Mouse (Mus musculus): ENCODE measurements around the gene Slc25a34.
A peak's percentile ranks its signal among the peaks of the same experiment; 100 is the strongest.

Gene Slc25a34

DNA sequence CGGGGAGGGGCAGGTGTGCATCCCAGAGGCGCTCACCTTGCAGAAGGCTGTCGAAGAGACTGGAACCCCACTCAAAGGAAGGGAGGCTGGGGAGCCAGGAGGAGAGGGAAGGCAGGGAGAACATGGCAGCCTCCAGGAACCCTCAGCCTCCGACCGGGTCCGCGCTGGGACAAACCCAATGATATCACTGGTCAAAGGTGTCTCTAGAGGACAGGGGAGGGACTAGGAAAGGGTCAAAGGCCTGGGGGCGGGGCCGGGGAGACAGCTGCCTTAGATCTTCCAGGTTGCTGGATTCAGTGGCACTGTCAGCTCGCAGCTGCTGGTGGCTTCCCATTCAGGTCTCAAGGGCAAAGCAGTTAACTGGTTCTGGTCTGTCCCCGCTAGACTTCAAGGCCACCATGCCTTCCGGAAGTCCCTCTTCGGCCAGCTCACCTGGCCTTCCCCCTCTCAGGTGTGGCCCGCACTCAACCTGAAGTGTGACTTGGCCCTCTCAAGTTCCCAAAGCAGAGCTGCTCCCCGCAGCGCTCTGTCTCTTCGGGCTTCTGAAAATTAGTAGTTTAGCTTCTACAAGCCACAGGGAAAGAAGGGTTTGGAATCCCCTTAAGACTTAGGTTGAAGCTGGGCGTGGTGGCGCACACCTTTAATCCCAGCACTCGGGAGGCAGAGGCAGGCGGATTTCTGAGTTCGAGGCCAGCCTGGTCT, 5.6 kb downstream of the Slc25a34 start:
- peak; percentile 69 to 81 for DNase-seq

DNA sequence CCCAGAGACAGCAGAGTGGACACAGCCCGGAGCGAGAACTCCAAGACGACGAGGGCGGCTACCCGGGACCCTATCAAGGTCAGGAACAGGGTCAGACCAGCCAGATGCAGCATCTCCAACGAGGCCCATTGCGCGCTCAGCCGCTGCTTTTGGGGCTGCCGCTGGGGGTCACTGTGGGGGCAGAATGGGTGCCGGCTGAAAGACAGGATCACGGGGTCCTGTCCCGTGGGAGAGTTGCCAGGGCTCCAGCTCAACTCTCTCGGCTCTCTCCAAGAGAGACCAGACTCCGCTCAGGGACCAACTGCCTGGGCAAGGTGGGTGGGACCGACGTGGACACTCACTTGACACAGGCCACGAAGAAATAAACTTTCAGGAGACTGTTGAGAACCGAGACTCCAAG, 6.3 kb downstream of the Slc25a34 start:
- DNase-seq: peak; percentile 85 to 89

DNA sequence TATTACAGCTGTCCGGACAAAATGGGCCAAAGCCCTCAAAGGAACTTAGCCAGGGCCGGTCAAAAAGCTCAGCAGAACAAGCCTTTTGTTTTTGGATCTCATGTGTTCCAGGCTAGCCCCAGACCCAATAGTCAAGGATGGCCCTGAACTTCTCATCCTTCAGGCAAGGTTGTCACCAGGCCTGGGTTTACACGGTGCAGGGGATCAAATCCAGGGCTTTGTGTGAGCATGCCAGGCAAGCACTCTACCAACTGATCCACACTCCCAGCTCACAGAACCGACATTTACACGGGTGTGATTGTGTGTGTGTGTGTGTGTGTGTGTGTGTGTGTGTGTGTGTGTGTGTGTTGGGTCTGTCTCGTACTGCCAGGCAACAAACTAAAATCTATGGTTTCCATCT, 6.8 kb downstream of the Slc25a34 start:
- no peak for DNase-seq

DNA sequence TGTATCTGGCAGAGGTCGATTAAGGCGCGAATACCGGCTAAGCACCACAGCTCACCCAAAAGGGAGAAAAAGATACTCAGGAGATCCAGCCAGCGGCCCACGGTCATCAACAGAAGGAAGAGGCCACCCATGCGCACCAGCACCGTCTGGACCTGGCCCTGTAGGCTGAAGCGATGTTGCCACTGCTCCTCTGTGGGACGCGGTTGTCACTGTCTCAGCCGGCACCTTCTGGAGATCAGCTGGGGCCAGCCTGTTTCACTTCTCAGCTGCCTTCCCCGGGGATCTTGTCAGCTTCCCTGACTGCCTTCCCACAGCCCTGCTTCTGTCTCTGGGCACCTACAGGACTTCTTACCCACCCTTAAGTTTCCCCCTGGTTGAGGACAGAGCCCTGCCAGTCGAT, 8.7 kb downstream of the Slc25a34 start:
- DNase-seq: no peak

DNA sequence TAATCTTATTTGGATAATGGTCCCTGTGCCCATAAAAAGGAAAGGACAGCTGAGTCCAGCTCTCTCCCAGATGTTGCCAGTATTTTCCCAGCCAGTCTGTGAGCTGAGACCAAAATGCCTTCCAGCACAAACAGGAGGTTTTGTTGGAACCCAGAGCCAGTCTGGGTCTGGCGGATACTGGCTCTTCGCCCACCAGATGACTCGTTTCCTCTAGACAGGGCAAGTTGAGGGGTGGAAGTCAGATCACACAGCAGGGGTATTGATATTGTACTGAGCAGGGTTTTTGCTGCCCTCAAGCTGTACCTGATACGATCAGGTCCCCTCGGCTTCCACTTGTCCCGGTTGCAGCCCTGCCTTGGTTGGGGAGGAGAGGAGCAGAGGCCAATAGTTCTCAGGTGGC, 14.1 kb downstream of the Slc25a34 start:
- peak; percentile 49 to 56 for DNase-seq

DNA sequence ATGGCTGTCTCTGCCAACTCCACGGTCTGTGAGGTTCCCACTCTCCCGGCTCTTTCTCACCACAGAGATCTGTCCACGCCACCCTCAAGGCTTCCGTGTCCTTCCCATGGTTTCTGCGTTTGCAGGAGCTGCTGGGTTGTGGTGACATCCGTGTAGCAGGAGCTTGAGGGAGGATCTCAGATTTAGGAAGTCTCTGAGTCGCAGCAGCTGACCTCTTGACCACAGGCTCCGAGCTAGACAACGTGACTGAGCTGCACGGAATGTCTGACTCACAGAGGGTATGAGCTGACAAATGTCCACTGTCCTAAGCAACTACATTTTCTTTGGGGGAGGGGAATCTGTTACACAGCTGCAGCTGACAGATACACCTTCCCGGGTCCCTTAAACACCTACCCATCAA, 17.8 kb downstream of the Slc25a34 start, which contains the start of gene Fblim1:
Gene Fblim1, minus strand, starts transcription at position 236 of the 400 bp plus-strand sequence.
- DNase-seq: peak; percentile 27 to 48

DNA sequence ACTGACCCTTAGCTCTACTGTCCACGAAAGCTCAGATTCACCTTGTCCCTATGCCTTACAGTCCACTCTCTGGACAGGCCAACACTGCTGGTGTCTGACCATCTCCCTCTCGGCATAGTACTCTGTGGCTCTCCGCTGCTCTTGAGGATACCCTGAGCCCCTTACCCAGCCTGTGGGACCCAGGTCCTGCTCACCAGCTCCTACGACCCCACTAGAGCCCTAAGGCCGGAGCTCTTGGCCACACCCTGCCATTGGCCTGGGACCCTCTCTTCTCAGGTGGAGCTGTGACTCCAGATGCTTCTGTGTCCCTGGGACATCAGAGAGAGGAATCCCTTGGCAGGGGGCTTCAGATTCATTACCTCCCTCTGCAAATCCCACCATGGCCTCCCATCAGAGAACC, 18.2 kb downstream of the Slc25a34 start:
- no peak for DNase-seq

DNA sequence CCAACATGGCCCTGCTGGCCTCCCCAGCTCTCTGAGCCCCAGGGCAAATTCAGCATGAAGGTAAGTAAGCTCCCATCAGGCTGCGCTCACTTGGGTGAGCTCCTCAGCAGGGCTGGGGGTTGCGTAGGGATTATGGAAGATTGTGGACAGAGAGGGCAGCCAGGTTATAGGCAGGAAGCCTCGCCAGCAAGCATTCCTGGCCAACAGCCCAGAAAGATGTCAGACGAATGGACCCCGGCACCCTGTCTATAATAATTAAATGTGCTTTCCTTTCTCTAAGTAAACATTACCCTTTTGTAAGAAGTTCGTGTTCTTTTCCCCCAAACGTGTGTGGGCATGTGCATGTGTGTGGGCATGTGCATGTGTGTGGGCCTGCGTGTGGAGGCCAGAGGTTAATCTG, 19.1 kb downstream of the Slc25a34 start:
- DNase-seq: peak; percentile 76 to 83

DNA sequence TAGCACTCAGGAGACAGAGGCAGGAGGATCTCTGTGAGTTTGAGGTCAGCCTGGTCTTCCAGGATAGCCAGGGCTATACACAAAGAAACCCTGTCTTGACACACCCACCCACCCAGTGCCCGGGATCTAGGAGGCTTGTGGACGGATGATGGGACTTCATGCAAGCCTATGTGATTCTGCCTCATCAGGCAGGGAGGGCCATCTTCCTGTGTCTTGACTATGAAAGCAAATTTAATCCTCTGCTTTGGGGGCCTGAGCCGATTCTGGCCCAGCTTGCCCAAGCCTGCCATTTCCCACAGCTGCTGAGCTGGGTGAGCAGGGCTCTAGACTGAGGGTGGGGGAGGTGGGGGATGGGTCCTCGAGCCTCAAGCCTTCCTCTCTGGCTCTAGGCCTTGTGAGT, 19.7 kb downstream of the Slc25a34 start:
- DNase-seq: no peak

DNA sequence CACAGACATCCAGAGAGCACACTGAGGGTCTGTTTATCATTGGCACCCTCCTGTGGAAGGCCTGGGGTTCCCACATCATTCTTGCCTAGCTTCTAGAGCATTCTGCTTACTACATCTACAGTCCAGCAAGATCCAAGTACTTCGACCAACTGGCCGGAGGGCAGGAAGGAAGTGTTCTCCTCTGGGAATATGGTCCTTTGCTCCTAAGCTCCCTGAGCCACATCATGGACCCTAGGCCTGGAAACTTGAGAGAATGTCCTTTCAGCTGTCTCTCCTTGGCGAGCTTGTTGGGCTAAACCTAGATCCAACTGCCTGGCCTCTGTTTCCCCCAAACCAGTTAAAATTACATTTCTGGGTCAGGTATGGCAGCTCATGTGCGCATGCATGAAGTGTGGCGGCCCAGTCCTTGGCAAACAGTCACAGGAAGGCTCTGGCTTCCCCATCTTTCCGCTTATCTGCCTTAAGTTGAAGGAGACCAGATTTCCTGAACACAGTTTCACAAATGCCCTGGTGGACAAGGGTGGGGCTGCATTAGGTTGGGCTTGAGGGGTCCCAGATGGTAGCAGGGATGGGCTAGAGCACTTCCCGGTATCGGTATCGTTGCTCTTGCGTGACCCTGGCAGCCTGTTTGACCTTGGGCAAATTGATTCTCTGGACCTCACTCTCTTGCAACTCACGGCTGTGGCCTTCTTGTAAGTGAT, 20.9 kb downstream of the Slc25a34 start:
- DNase-seq: peak; percentile 51 to 61

DNA sequence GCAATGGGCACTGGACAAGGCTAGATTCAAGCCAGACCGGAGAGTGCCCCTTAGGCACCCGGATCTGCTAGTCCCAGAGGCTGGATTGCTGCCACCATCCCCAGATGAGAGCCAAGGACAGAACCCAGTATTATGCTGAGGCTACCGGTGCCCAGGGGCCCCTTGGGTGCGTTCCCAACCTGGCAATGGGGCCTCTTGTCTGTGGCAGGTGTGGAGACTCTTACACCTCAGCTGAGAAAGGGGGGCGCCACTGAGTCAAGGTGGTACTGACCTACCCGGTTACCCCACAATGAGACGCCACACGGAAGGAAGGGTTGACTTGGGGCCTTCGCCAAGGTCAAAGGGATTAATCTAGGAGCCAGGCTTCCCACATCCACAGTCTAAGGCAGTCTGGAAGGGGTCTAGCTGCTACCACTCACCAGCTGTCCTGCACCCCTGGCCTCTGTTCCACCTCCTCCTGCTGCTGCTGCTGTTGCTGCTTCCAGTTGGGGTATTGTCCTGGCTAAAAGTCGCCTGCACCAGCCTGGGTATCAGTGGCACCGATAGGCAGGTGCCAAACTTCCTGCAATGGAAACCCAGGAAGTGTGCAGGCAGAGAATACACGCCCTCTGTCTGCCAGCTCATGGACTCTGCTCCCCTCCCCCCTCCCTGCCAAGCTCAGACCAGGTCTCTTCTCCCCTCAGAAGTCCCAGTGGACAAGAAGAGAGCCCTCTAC, 22.3 kb downstream of the Slc25a34 start:
- peak in 1 of 2 experiments; percentile 26 for DNase-seq

DNA sequence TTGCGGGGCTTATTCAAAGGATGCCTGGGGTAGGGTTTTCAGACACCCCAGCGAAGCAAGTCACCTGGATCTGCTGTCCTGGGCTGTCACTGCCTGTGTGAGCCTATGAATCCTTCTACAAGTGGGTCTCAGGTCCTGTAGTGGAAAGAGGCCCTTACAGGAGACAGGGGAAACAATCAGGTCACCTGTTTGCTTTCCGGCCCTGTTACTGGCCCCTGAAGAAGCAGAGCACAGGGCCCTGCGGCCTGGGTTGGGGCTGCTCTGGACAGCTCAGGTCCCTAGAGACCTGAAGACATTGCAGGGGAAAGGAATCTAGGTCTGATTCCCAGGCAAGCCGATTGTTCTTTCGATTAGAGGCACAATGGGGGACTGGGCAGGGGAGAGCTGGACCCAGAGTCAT, 23.3 kb downstream of the Slc25a34 start:
- no peak for DNase-seq

DNA sequence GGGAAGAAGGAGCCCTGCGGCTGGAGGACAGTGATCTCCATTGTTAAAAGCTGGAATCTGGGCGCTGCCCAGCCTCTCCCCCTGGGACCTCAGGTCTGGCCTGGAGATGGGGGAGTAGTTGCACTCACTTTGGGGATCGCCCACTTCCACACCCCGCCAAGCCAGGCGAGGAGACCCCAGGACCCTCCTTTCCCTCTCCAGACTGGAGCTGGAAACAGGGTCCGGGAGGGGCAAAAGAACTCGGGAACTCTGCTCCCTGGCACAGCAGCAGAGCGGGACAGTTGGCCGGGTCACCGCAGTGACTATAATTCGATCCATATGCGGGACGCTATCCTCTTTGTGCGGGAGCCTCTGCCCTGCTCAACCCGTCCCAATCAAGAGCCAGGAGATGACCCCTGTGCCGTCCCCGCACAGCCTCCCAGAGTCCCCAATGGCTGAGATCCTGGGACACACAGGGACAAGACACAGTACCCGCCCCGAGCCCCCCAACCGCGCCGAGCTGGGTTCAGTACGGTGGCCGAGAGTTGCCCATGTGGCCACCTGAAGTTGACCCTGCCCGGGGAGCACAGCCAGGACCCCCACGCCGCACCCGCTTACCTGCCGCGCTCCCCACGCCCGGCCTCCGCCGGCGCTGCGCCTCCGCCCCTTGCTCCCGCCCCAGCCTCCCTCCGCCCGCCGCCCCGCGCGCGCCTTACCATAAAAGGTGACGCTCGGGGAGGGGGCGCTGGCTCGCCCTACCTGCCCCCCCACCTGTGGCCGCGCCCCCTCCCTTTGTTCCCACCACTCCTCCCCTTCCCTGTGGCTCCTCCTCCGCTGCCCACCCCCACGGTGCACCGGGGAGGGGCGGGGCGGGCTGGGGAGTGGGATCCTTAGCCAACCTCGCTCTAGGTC, 24.1 kb downstream of the Slc25a34 start:
- DNase-seq: peak; percentile 67 to 76

DNA sequence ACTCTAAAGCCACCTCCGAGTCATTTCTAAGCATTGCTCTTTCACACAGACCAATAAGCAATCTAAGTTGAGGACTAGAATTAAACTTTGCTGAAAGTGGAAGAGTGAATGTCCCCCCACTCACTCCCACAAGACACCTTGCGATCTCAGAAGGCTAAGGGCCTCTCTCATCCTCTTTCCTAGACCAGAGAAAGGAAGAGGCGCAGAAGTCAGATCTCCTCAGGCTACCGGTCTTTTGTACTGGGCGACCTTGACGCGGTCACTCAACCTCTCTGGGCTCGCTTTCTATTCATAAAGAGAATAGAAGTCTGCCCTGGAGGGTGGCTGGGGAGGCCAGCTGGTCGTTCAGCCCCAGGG, 24.7 kb downstream of the Slc25a34 start:
- peak in 1 of 2 experiments; percentile 37 for DNase-seq

DNA sequence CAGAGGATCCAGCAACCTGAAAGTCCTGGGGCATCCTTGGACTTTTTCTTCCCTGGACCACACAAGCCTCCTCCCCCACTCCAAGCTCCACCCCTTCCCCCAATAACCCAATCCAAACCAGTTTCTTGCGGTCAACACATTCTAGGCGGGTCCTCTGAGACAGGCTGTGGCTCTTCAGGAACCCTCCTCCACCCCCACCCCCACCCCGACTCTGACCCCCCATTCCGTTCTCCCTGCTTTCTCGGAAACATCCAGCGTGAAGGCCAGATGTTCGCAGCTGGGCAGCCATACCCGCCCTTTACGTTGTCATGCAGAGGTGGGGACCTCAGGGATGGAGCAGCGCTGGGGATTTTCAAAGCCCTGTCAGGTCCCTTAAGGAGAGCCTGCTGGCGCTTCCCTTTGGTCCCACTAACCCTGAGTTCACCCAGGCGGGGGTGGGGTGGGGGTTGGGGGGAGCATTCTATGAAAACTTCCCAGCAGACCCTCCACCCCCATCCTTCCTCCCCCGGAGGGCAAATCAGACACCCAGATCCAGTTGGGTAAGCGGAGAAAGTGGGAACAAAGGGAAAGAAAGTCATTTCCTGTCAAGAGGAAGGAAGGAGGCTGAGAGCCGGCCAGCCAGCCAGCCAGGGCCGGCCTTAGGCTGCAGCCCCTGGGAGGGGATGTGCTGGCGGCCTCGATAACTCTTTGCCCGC, 25.3 kb downstream of the Slc25a34 start:
- DNase-seq: peak; percentile 89 to 92

DNA sequence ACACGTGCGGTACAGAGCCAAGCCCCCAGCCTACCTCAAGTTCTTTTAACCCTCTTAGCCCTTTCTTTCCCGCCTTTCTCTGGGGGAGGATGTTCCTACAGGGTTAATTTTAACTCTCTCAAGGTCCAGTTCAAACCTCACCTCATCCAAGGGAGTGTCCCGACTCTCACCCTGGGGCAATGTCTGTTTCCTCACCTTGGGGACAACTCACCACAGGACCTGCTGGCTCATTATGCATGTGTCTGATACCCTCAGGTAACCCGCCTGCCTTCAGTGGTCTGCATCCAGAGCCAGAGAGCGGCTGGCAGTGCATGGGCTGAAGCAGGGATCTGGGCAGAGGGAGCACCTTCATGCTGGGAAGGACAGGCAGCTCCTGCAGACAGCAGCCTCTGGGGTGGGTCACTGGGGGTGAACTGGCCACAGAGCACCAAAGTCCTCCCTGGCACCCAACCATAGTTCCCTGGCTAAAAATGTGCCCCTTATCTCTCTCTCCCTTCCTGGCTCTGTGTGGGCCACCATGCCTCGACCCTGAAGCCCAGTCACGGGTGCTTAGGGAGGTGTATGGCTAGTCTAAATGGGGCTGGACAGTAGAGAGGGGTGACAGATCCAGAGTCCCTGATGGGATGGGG, 26.8 kb downstream of the Slc25a34 start:
- no peak for DNase-seq

DNA sequence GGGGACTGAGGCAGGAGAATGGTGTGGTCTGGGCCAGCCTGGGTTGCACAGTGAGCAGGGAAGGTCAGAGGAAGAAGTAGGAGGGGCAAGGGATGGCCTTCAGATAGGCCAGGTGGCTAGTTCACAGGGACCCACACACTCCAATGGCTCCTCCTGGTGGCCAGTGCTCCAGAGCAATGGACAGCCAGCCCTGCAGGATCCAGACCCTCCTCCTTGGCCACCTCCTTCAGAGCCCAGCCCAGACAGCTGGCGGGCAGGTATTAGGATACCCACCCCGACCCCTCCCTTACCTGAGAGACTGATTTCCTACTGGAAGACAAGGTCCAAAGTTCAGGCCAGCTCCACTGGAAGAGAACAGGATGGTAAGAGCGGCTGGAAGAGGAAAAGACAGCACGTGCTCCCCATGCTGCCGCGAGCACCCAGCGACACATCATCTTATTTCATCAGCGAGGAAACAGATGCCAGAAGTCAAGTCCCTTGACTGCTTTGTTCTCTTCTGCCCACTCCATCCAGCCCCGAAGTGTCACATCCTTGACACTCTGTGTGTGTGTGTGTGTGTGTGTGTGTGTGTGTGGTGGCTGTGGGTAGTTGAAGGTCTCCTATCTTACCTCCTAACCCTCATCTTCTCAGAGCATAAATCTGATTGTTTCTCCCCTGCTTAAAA, 27.9 kb downstream of the Slc25a34 start:
- DNase-seq: peak; percentile 70 to 77

DNA sequence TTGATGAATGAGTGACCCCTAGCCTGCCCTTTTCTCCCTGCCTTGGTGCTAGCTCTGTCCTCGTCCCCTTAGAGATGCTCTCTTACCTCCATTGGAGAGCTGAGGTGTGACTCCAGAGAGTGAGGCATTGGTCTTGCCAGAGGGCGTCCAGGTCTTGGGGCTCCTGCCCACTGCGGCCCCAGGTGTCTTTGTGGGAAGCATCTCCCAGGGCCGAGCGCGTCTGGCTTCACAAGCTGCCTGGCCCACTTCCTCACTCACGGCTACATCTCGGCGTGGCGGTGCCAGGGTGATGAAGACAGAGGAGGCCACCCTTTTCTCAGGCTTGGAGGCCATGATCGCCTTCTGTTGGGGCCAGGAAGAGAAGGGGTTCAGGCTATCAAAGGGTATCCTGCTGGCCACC, 28.5 kb downstream of the Slc25a34 start:
- no peak for DNase-seq

DNA sequence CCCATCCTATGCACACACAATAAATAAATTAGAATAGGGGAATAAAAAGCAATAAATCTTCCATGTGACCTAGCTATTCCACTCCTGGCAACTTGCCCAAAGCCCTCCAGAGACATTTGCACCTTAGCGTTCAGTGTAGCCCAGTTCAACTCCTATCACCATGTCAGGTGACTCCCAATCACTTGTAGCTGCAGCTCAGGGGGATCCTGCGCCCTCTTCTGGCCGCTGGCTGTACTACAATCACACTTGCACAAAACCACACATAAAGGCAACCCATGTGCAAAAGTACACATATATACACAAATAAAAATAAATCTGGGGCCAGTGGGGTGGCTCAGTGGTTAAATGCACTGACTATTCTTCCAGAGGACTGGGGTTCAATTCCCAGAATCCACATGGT, 32.1 kb downstream of the Slc25a34 start:
- DNase-seq: peak; percentile 71 to 73

DNA sequence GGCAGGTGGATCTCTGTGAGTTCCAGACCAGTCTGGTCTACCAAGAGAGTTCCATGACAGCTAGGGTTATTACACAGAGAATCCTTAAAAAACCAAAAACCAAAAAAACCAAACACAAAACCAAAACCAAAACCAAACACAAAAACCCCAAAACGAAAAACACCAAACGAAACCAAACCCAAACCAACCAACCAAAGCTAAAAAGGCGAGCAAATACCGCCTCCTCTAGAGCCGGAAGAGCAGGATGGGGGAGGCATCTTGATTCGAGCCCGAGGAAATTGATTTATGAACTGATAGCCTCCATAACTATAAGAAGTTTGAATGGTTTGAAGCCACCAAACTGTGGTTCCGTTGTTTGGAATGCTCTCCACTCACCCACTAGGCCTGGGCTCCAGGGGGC, 39.7 kb downstream of the Slc25a34 start:
- no peak for DNase-seq

DNA sequence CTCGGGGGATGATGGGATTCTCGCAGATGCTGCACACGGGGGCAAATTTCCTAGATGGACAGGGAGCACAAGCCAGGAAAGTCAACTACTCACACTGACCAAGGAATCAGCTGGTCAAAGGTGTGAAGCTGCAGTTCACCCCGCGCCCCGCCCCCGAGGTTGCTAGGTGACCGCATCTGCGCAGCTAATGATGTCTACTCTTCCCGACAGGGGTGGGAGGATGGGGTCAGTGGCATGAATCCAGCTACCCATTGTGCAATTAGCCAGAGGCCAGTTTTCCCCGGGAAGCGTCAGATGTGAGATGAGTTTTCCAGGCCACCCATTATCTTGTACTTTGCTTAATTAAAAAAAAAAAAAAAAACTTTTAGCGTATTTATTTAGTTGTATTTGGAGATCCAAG, 42.6 kb downstream of the Slc25a34 start:
- no peak for DNase-seq
